Mouse (Mus musculus) midbrain, embryonic 15.5 days (tissue): ENCODE measurements around the gene Prickle1. TPM values are rescaled to one million over a fixed set of nuclear protein-coding genes. Genes with fewer than 3 reads are reported as not detected.
A peak's percentile ranks its signal among the peaks of the same experiment; 100 is the strongest.

Experiments used
- ATAC-seq: fragments of 200-750 bp; cut with Nextera tagmentation; replicated peaks from 2 replicates; pipeline ENCODE4 v1.8.0; 2017; ENCODE audit warnings: moderate TSS enrichment
- H3K27ac ChIP-seq: fragments of 300-500 bp; sonication (generic); 2 replicates; pipeline ENCODE4 v1.5.1; 2015; ENCODE audit warnings: mild to moderate bottlenecking, inconsistent platforms
- H3K27me3 ChIP-seq: fragments of 300-500 bp; sonication (generic); replicated peaks from 2 replicates; pipeline ENCODE4 v1.6.1; 2015; ENCODE audit warnings: inconsistent platforms
- H3K36me3 ChIP-seq: fragments of 300-500 bp; sonication (generic); replicated peaks from 2 replicates; pipeline ENCODE4 v1.6.1; 2015; ENCODE audit warnings: inconsistent platforms
- H3K4me1 ChIP-seq: fragments of 300-500 bp; sonication (generic); 2 replicates; pipeline ENCODE4 v1.6.1; 2015; ENCODE audit warnings: inconsistent platforms
- H3K4me2 ChIP-seq: fragments of 300-500 bp; sonication (generic); 2 replicates; pipeline ENCODE4 v1.6.1; 2015; ENCODE audit warnings: inconsistent platforms, mild to moderate bottlenecking, moderate library complexity
- H3K4me3 ChIP-seq: fragments of 300-500 bp; sonication (generic); 2 replicates; pipeline ENCODE4 v1.5.1; 2015; ENCODE audit warnings: mild to moderate bottlenecking, inconsistent platforms
- H3K9ac ChIP-seq: fragments of 300-500 bp; sonication (generic); 2 replicates; pipeline ENCODE4 v1.6.1; 2015; ENCODE audit warnings: mild to moderate bottlenecking, inconsistent platforms
- H3K9me3 ChIP-seq: fragments of 300-500 bp; sonication (generic); 2 replicates; pipeline ENCODE4 v1.6.1; 2016; ENCODE audit warnings: inconsistent platforms
- WGBS: fragments of 180-500 bp; shearing (Covaris S2); methylation state at CpG from one replicate; pipeline ENCODE4 v1.1.7; 2015; ENCODE audit warnings: mixed read lengths; 5-methylcytosine and 5-hydroxymethylcytosine counted together
- polyA plus RNA-seq: library from polyadenylated mRNA; unstranded; fragments of >200 nt; fragmentation: Nextera tagmentation; extraction: Ambion mirVana; gene quantifications from 2 replicates; pipeline ENCODE4 v1.2.1, GENCODE M21; 2015

Gene Prickle1
- polyA plus RNA-seq, 1 experiment from 2014 or later = 12.9 TPM

GRCm38 (mm10) chr15:93479445-93479844, 116.2 kb downstream of the Prickle1 start:
- ATAC-seq = no peak
- H3K27ac ChIP-seq = 0 out of 2 replicates have a peak overlapping the region, but pooled peaks have one; percentile 14
- H3K36me3 ChIP-seq = no peaks in the 10 kb centered on the region
- no peak overlapping the region for H3K4me2 ChIP-seq
- H3K4me3 ChIP-seq = no peak overlapping the region
- H3K9ac ChIP-seq = no peak overlapping the region
- H3K27me3 ChIP-seq = no peaks in the 10 kb centered on the region
- no peaks in the 10 kb centered on the region for H3K9me3 ChIP-seq
- 33% methylated on average over 4 of the region's 4 CpGs for WGBS
- 0 out of 2 replicates have a peak, but pooled peaks cover 2% of the 10 kb centered on the region for H3K4me1 ChIP-seq

- no peaks in the 10 kb centered on the region for H3K9me3 ChIP-seq
- H3K36me3 ChIP-seq = no peaks in the 10 kb centered on the region
- H3K27ac ChIP-seq = no peak overlapping the region
- no peak overlapping the region for H3K4me3 ChIP-seq
- ATAC-seq = no peak
- H3K9ac ChIP-seq = no peak overlapping the region
- 80% methylated on average over 3 of the region's 3 CpGs for WGBS
- no peaks in the 10 kb centered on the region for H3K27me3 ChIP-seq
- H3K4me2 ChIP-seq = no peak overlapping the region
- 0 out of 2 replicates have a peak, but pooled peaks cover 2% of the 10 kb centered on the region for H3K4me1 ChIP-seq
Measured at GRCm38 (mm10) chr15:93478676-93479075, 117.0 kb downstream of the Prickle1 start.

- 0 out of 2 replicates have a peak, but pooled peaks cover 3% of the 10 kb centered on the region for H3K4me1 ChIP-seq
- ATAC-seq = no peak
- WGBS = 91% methylated on average over 4 of the region's 4 CpGs
Measured at GRCm38 (mm10) chr15:93477729-93478128, 118.0 kb downstream of the Prickle1 start.

DNA sequence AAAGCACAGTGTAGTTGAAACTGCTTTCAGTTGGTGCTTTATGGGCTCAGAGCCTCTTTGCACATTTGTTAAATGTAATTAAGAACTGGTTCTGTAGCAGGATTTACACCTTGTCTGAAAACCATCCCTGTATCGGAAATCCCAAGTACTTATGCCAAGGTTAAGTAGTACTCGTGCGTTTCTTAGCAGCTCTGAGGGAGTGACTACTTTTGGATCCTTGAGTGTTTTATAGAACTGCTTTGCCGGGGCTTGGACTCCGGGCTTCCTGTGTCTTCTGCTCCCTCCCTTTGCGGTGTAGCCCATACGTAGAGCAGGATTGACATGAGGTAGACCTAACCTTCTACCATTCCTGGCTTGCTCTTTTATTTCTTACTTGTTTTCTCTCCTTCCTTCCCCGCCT, 120.0 kb downstream of the Prickle1 start:
- no peak for ATAC-seq
- Histone ChIP-seq H3K4me2 (no peak overlapping the region), H3K4me3 (no peak overlapping the region), H3K9me3 (no peaks in the 10 kb centered on the region), H3K36me3 (no peaks in the 10 kb centered on the region), H3K9ac (no peak overlapping the region), H3K27me3 (no peaks in the 10 kb centered on the region), H3K4me1 (peaks cover 15% of the 10 kb centered on the region), H3K27ac (no peak overlapping the region)
- WGBS = 87% methylated on average over 8 of the region's 8 CpGs

More at GRCm38 (mm10) chr15:93477729-93478128, 118.0 kb downstream of the Prickle1 start:
- Histone ChIP-seq H3K9me3 (no peaks in the 10 kb centered on the region), H3K36me3 (no peaks in the 10 kb centered on the region), H3K4me3 (no peak overlapping the region), H3K9ac (no peak overlapping the region), H3K27me3 (no peaks in the 10 kb centered on the region), H3K27ac (no peak overlapping the region), H3K4me2 (no peak overlapping the region)

GRCm38 (mm10) chr15:93474277-93474676, 121.4 kb downstream of the Prickle1 start:
- H3K27me3 ChIP-seq = no peaks in the 10 kb centered on the region
- no peak for ATAC-seq
- no peaks in the 10 kb centered on the region for H3K36me3 ChIP-seq
- no peak overlapping the region for H3K9ac ChIP-seq
- H3K9me3 ChIP-seq = no peaks in the 10 kb centered on the region
- H3K4me3 ChIP-seq = no peak overlapping the region
- WGBS = 89% methylated on average over 3 of the region's 3 CpGs
- H3K27ac ChIP-seq = no peak overlapping the region
- H3K4me1 ChIP-seq = peaks cover 12% of the 10 kb centered on the region
- H3K4me2 ChIP-seq = no peak overlapping the region

DNA sequence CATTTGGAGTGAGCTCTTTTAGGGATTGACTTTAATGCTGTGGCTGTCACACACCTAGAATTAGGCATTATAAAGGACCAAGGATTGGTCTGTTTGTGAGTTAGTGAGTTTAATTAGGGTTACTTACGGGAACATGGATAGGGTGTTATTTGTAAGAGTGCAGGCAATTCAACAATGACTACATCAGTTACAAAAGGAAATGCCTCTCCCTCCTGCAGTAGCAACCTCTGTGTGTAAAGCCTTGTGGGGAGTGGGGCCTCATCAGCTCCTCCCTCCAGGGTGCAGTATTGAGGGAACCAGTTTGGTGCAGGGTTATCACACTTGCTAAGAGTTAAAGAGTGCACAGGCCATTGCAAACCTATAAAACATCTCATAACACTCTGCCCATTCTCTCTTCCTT, 123.6 kb downstream of the Prickle1 start:
- Histone ChIP-seq H3K4me2 (peak overlapping the region; percentile 9; the same call in 1 of the 2 replicates), H3K27ac (no peak overlapping the region), H3K36me3 (no peaks in the 10 kb centered on the region), H3K9me3 (no peaks in the 10 kb centered on the region), H3K4me1 (peaks cover 12% of the 10 kb centered on the region), H3K4me3 (no peak overlapping the region), H3K27me3 (no peaks in the 10 kb centered on the region), H3K9ac (no peak overlapping the region)
- ATAC-seq = no peak
- WGBS = 23% methylated on average over 1 of the region's 1 CpGs

DNA sequence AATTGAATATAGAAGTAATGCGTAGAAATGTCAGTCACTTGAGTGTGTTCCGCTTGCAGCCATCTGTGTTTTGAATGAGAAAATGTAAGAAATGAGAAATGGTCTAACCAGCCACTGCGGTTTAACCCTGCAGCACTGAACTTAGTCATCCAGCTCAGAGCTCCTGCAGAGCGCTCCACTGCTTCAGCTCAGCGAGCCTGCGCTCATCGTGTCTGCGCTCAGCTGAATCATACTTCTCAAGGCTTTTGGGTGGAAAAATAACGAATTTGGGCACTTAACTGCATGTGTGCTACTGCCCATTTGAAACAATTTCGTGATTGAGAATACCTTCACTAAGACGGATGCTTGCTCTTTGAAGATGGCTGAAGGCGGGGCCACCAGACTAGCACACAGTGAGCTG, 124.0 kb downstream of the Prickle1 start:
- Histone ChIP-seq H3K27ac (no peak overlapping the region), H3K36me3 (no peaks in the 10 kb centered on the region), H3K9me3 (no peaks in the 10 kb centered on the region), H3K9ac (no peak overlapping the region), H3K4me3 (no peak overlapping the region), H3K27me3 (no peaks in the 10 kb centered on the region), H3K4me2 (peak overlapping the region; percentile 9; the same call in 1 of the 2 replicates), H3K4me1 (peaks cover 12% of the 10 kb centered on the region)
- ATAC-seq = no peak
- WGBS = 35% methylated on average over 12 of the region's 12 CpGs

DNA sequence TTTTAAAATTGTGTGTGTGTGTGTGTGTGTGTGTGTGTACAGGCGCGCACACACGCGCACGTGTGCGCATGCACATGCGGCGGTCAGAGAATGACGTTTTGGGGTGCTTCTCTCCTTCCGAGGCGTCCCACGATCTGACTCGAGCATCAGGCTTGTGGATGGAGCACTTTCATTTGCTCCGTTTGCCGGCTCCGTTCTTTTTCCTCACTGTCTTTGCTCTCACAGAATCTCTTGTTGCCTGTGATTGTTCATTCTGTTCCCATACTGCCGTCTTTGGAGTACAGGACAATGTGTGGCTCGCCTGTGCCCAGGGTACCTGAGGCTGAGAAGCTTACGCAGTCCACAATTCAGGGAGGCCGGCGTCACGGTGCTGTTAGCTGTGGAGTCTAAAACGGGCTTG, 134.6 kb downstream of the Prickle1 start:
- no peaks in the 10 kb centered on the region for H3K27me3 ChIP-seq
- no peak overlapping the region for H3K27ac ChIP-seq
- no peak overlapping the region for H3K4me2 ChIP-seq
- 94% methylated on average over 23 of the region's 23 CpGs for WGBS
- H3K9ac ChIP-seq = no peak overlapping the region
- H3K36me3 ChIP-seq = no peaks in the 10 kb centered on the region
- H3K9me3 ChIP-seq = no peaks in the 10 kb centered on the region
- no peak overlapping the region for H3K4me3 ChIP-seq
- ATAC-seq = no peak
- no peaks in the 10 kb centered on the region for H3K4me1 ChIP-seq

DNA sequence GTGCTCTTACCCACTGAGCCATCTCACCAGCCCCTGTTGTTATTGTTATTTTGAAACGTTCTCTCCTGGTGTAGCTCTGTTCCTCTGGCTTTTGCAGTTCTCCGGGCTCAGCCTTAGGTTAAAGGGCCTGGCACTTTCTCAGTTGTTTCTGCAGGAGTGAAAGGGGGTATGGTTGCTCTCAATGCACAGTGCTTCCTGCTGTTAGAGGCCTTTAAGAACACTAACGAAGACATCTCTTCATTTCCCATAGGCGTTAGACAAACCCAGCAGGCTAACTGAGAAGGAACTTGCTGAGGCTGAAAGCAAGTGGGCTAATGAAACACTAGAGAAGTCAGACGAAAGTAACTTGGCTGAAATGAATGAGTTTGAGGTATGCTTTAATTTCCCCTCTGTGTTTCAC, 136.3 kb downstream of the Prickle1 start:
- Histone ChIP-seq H3K27ac (no peak overlapping the region), H3K4me1 (no peaks in the 10 kb centered on the region), H3K36me3 (no peaks in the 10 kb centered on the region), H3K9ac (no peak overlapping the region), H3K4me2 (no peak overlapping the region), H3K27me3 (no peaks in the 10 kb centered on the region), H3K9me3 (no peaks in the 10 kb centered on the region), H3K4me3 (no peak overlapping the region)
- WGBS = 66% methylated on average over 5 of the region's 5 CpGs
- no peak for ATAC-seq

- H3K4me1 ChIP-seq = no peaks in the 10 kb centered on the region
- H3K4me2 ChIP-seq = no peak overlapping the region
- no peak overlapping the region for H3K4me3 ChIP-seq
- no peak overlapping the region for H3K9ac ChIP-seq
- no peak for ATAC-seq
- no peaks in the 10 kb centered on the region for H3K27me3 ChIP-seq
- H3K27ac ChIP-seq = no peak overlapping the region
- no peaks in the 10 kb centered on the region for H3K36me3 ChIP-seq
- no peaks in the 10 kb centered on the region for H3K9me3 ChIP-seq
Measured at GRCm38 (mm10) chr15:93456005-93456404, 139.7 kb downstream of the Prickle1 start.

DNA sequence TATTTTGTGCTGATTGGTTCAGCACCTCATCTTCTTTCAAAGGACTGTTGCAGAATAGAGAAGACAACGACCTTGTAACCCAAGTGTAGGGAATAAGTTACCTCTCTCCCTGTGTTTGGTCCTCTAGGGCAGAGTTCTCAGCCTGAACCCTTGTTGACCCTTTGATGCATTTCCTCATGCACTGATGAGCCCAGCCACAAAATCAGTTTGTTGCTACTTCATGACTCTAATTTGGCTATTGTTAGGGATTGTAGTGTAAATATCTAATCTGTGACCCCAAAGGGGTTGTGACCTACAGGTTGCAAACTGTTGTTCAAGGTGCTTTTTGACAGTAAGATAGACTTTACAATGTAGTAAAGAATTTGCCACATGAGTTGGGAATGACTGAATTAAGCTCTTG, 142.4 kb downstream of the Prickle1 start:
- Histone ChIP-seq H3K4me3 (no peak overlapping the region), H3K4me1 (no peaks in the 10 kb centered on the region), H3K36me3 (no peaks in the 10 kb centered on the region), H3K4me2 (no peak overlapping the region), H3K9me3 (no peaks in the 10 kb centered on the region), H3K27me3 (no peaks in the 10 kb centered on the region), H3K9ac (no peak overlapping the region), H3K27ac (no peak overlapping the region)
- 82% methylated on average over 1 of the region's 1 CpGs for WGBS
- no peak for ATAC-seq
